Mouse (Mus musculus): ENCODE measurements around the gene Reps2.
A peak's percentile ranks its signal among the peaks of the same experiment; 100 is the strongest.

Gene Reps2

GRCm38 (mm10) chrX:162590145-162590790, 53.2 kb downstream of the Reps2 start:
- no peak for DNase-seq (ENCODE audit: extremely low read depth, insufficient read length, low spot score)

- DNase-seq (ENCODE audit: extremely low read depth, insufficient read length, low spot score): no peak
Observed at GRCm38 (mm10) chrX:162589173-162589805, 54.2 kb downstream of the Reps2 start.

- DNase-seq (ENCODE audit: extremely low read depth, insufficient read length, low spot score): no peak
Observed at GRCm38 (mm10) chrX:162584349-162584748, 59.1 kb downstream of the Reps2 start.

GRCm38 (mm10) chrX:162580521-162580920, 62.9 kb downstream of the Reps2 start:
- DNase-seq (ENCODE audit: extremely low read depth, insufficient read length, low spot score): no peak

- DNase-seq (ENCODE audit: extremely low read depth, insufficient read length, low spot score): no peak
Observed at GRCm38 (mm10) chrX:162568439-162568838, 75.0 kb downstream of the Reps2 start.

- DNase-seq (ENCODE audit: extremely low read depth, insufficient read length, low spot score): no peak
Observed at GRCm38 (mm10) chrX:162565501-162565900, 77.9 kb downstream of the Reps2 start.

GRCm38 (mm10) chrX:162556459-162556841, 87.0 kb downstream of the Reps2 start:
- no peak for DNase-seq (ENCODE audit: extremely low read depth, insufficient read length, low spot score)

GRCm38 (mm10) chrX:162555729-162556458, 87.6 kb downstream of the Reps2 start:
- DNase-seq (ENCODE audit: extremely low read depth, insufficient read length, low spot score): no peak

GRCm38 (mm10) chrX:162554513-162554912, 88.9 kb downstream of the Reps2 start:
- no peak for DNase-seq (ENCODE audit: extremely low read depth, insufficient read length, low spot score)

GRCm38 (mm10) chrX:162552383-162552782, 91.1 kb downstream of the Reps2 start:
- no peak for DNase-seq (ENCODE audit: extremely low read depth, insufficient read length, low spot score)

GRCm38 (mm10) chrX:162545037-162545436, 98.4 kb downstream of the Reps2 start:
- no peak for DNase-seq (ENCODE audit: extremely low read depth, insufficient read length, low spot score)

GRCm38 (mm10) chrX:162542576-162543227, 100.7 kb downstream of the Reps2 start:
- peak; percentile 15 for DNase-seq (ENCODE audit: extremely low read depth, insufficient read length, low spot score)

- DNase-seq (ENCODE audit: extremely low read depth, insufficient read length, low spot score): no peak
Observed at GRCm38 (mm10) chrX:162541961-162542360, 101.5 kb downstream of the Reps2 start.

- DNase-seq (ENCODE audit: extremely low read depth, insufficient read length, low spot score): no peak
Observed at GRCm38 (mm10) chrX:162531016-162531415, 112.4 kb downstream of the Reps2 start.

- no peak for DNase-seq (ENCODE audit: extremely low read depth, insufficient read length, low spot score)
Observed at GRCm38 (mm10) chrX:162527240-162527639, 116.2 kb downstream of the Reps2 start.

GRCm38 (mm10) chrX:162521831-162522514, 121.5 kb downstream of the Reps2 start:
- no peak for DNase-seq (ENCODE audit: extremely low read depth, insufficient read length, low spot score)

GRCm38 (mm10) chrX:162521197-162521596, 122.3 kb downstream of the Reps2 start:
- DNase-seq (ENCODE audit: extremely low read depth, insufficient read length, low spot score): no peak

- DNase-seq (ENCODE audit: extremely low read depth, insufficient read length, low spot score): no peak
Observed at GRCm38 (mm10) chrX:162520374-162520773, 123.1 kb downstream of the Reps2 start.

- DNase-seq (ENCODE audit: extremely low read depth, insufficient read length, low spot score): no peak
Observed at GRCm38 (mm10) chrX:162510426-162510980, 132.9 kb downstream of the Reps2 start.

- DNase-seq (ENCODE audit: extremely low read depth, insufficient read length, low spot score): no peak
Observed at GRCm38 (mm10) chrX:162505186-162505585, 138.3 kb downstream of the Reps2 start.

Measured in 3134 (cell line).